Mouse (Mus musculus) embryonic fibroblast, embryonic 13.5 days (primary cell): Measurements from ENCODE around the gene Ift22.

Source experiments
- CTCF ChIP-seq: IDR thresholded peaks from 2 replicates; pipeline ENCODE4 v1.5.1; 2011; ENCODE audit warnings: mild to moderate bottlenecking, control low read depth, low read length, moderate library complexity, borderline replicate concordance; ENCODE audit not compliant: insufficient read depth
- POLR2A ChIP-seq: IDR thresholded peaks from 2 replicates; pipeline ENCODE4 v1.6.1; 2011; ENCODE audit warnings: low read depth, mild to moderate bottlenecking, control low read depth, low read length, moderate library complexity

- TF ChIP-seq CTCF: no peak
- TF ChIP-seq POLR2A: no peak
Observed at GRCm38 (mm10) chr5:136945084-136945483, 37.1 kb downstream of the Ift22 start.
